Mouse (Mus musculus) T-helper 17 cell (primary cell): Measurements from ENCODE around the gene Wdr25.

Experiments
- in situ Hi-C, 2 experiments: fragments of 300-600 bp; cut with MboI, MseI; formaldehyde crosslinking; loops; 1 replicate in 1 of 2; 2 replicates in 1 of 2; pipeline ENCODE4 v1.15.1; 2025; ENCODE audit warnings: high pct_unique_total_duplicates in 2 of 2

The Wdr25 gene

DNA sequence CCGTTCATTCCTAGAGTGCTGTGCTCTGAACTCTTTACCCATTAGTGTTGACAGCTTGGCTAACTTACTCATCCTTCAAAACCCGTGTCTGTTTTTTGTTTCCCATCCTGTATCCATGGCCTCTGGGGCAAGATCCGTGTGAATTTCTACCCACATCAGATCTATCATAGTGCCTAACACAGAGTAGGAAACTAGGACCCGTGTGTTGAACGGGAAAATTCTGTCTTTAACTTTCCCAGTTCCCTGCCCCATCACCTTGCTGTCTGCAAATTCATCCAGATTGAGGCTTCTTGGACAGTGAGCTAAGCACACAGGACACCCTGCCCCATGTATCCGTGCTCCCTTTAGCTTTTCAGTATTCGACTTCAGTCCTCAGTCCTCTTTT lies 993 bp downstream of the Wdr25 start:
- in situ Hi-C loops: no loop called here

DNA sequence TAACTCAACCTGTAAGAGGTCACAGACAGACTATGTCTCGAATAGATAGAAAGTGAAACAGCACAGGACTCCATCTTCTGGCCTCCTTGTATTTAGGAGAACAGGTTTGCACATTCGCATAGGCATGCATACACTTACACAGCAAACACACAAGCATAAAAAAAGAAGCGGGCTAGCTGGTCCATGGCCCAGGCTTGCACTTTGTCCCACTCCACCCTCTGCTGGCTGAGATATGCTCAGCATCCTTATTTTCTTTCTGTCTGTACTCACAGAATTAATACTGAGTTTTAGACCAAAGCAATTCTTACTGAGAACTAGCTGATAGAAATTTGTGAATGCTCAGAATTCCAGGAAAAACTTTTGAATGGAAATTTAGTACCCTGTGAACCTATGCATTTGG lies 2.6 kb downstream of the Wdr25 start:
- in situ Hi-C loops: no loop called here

DNA sequence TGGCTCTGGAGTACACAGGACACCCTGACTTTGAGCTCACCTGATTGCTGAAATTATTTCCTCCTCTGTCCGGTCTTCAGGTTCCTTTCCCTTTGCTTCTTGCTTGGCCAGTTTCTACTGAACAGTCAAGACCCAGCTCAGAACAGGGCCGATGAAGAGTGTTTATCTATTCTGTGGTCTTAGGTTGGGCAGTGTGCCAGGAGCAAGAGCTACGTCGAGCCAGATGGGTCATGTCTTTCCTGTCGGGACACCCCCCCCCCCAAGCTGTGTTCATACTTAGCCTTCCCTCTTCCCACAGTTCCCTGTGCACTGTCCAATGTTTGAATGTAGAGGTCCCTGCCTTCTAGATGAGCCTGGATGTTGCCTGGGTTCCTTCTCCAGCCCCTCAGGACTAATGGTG lies 7.9 kb downstream of the Wdr25 start:
- in situ Hi-C loops: loop anchor here in 1 of 2 experiments (10.0 kb wide), 1 partner anchor 413 kb away; no protein-coding TSS in a partner anchor

DNA sequence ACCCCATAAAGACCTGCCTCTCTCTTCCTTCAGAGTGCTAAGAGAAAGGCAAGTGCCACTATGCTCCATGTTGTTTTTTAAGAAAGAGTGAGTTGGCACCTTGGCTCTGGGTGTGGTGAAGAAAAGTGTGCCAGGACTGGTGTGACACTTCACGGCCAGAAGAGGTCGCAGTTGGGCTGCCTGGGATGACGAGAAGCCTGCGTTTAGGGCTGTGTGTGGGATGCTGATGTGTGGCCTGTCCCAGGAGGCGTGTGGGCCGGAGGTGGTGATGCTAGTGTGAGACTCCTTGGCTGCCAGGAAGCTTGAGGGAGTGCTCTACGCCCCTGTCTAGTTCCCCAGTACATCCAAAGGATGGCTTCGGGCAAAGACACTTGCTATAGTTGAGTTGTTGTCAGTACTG lies 9.5 kb downstream of the Wdr25 start:
- in situ Hi-C loops: loop anchor here in 1 of 2 experiments (10.0 kb wide), 1 partner anchor 412 kb away; no protein-coding TSS in a partner anchor

DNA sequence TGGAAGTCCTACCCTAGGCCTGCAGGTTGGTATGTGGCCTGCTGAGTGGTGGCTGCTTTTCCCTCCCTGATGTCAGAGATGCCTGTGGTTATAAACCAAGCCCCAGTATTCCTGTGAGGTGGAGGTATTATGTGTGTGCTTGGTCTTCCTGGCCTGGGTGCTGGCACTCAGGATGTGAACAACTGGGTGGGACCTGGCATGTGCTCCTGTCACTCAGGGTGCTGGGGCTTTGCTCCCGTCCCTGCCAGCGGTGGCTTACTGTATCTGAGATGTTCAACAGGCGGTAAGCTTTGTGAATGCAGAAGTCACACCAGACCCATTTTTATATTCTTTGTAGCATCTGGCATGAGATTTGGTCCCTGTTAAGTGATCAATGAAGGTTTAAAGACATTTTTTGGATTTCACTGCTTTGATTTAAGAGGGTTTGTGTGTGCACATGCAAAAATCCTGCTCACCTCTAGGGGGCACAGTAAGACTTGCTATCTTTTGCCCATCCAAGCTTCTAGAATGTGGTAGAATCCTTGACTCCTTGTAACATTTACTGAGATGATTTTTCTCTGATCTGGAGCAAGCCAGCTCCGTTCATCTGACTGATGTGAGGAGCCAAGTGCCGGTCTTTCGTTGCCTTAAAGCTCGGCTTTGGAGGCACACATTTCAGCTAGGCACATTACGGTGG lies 10.3 kb downstream of the Wdr25 start:
- in situ Hi-C loops: loop anchor here in 1 of 2 experiments (10.0 kb wide), 1 partner anchor 411 kb away; no protein-coding TSS in a partner anchor

DNA sequence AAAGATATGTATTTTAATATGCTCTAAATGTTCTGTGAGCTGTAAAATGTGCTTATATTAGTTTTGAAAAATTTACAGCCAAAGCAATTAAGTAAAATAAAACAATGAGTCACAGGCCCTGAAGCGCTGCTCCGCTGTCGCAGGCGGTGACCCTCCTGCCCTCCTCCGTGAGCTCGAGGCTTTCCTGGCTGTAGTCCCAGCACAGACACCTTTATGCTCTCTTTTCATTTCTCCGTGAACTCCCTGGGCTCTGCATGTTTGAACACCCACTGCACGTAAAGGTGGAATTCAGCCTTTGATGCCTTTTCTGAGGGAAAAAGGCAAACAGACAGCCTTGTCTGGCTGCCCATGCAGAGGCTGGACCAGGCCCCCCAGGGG lies 10.8 kb downstream of the Wdr25 start:
- in situ Hi-C loops: loop anchor here in 1 of 2 experiments (10.0 kb wide), 1 partner anchor 411 kb away; no protein-coding TSS in a partner anchor

DNA sequence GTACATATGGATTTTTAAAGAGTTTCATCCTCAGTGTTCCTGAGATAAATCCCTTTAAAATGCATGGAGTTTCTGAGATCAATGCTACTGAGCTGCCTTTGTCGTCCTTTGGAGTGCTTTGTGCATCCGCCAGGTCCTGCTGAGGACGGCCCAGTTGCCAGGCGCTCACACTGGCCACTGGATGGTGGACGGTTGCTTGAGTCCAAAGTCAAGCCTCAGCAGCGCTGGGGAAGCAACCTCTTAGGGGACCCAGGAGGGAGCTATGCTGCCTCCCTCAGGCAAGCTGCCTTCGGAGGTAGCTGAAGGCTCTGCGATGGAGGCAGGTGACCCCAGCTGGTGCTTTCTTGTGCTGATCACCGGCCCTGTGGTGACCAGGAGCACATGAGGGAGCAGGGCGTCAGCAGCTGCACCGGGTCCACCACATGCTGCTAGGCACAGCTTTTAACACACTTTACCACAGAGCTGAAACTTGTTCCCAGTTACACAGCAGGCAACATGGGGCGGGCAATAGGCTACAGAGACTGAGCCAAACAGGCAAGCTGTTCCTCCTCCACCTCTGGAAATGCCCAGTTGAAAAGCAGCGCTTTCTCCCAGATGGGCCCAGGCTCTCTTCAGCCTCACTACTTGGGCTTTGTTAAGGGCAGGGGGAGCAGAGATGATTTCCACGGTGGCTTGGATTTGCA lies 12.3 kb downstream of the Wdr25 start:
- in situ Hi-C loops: loop anchor here (5.0 to 10.0 kb wide), 3 partner anchors 397 to 487 kb away; no protein-coding TSS in a partner anchor

DNA sequence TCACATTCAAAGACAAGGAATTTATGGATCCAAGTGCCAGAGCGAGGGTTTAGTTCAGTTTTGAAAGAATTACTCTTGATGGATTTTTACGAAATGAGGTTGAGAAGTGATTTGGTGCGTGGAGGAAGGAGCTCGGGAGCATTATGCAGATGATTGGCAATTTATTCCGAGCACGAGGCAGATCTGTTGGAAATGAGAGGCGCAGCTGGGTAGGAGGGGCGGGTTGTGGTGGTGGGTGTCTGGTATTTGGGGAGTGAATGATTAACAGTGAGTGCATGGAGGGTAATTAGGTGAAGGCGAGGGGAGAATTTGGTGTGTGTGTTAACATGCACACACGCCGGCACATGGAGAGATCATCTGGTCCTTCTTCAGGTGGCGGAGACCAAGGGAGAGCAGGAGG lies 13.0 kb downstream of the Wdr25 start:
- in situ Hi-C loops: loop anchor here (5.0 to 10.0 kb wide), 3 partner anchors 396 to 486 kb away; no protein-coding TSS in a partner anchor

DNA sequence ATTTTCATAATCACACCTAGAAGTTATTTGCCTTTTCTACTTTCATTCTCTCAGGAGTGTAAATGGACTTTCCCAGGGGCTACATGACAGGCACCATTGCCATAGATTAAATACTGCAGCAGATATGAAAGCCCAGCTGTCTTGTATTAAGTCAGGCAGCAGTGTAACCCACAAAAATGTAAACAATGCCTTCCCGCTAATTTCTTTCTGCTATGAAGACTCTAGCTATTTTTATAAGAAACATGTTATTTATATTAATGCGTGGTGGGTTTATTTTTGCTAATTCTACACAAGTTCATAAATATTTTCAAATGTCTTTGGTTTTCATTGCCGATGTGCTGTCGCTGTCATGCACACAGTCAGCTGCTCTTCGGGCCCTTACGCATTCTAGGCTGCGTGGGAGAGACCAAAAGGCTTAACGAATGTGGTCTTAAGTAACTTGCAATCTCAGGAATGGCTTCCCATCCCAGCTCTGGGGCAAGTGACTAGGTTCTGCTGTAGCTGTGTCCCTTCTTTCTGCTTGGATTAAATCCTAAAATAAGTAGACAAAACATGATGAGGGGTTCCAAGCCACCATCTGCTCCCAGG lies 16.5 kb downstream of the Wdr25 start:
- in situ Hi-C loops: loop anchor here (5.0 to 10.0 kb wide), 3 partner anchors 392 to 482 kb away; no protein-coding TSS in a partner anchor

DNA sequence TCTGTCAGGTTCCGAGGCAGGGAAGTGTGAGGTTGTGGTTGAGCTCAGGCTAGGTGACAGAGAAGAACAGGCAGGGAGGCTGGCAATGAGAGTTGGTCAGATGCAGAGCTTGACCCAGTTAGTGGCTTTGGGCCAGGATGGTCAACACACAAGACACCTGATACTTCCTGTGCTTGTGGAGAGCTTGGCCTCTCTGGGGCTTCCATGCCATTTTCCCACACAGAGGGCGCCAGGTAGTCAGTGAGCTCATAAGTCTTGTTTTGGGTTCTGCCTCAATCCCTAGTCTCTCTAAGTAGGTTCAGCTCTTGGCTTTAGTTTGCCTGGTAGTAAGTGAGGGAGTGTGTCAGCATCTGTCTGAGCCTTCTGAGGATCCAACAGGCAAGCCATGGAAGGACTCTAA lies 19.0 kb downstream of the Wdr25 start:
- in situ Hi-C loops: no loop called here

DNA sequence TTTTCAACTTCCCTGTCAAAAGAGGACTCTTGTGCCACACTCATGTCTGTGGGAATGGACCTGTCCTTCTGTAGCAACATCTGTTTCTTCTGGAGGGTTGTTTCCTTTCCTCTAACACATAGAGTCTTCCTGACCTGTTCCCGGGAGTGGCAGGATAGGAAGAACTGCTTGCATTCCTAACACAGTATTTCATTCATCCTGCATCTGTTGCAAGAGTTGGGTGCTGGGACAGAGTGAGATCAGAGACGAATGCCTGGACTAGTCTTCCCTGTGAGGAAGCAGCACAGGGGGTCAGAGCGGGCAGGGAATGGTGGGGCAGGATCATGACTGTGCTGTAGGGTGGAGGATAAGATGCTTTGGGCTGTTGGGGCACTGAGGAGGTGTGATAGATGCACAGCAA lies 20.8 kb downstream of the Wdr25 start:
- in situ Hi-C loops: no loop called here

DNA sequence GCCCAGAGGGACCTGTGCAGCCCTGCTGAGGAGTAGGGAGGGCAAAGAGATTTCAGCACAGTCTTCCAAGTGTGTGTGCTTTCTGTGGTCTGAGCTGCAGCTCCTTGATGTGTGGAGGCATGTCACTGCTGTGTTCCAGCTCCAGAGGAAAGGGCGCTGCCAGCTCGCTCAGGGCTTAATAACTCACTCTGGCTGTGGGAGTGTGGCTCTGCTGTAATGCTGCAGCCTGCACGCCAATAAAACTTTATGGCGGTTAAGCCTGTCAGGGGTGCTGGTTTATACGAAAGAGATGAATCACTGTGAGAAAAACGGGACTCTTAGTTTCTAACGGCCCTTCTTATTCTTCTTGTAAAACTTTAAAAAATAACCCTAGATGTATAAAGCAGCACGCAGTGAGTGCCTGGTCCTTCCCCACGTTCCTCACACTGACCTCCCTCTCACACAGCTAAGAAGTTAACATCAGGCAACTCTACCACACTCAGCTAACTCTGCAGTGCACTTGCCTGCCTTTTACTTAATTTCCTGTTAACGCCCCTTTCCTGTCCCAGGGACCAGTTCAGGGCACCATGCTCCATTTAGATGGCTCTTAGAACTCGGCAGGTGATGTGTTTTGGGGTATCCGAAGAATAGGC lies 21.4 kb downstream of the Wdr25 start:
- in situ Hi-C loops: no loop called here

DNA sequence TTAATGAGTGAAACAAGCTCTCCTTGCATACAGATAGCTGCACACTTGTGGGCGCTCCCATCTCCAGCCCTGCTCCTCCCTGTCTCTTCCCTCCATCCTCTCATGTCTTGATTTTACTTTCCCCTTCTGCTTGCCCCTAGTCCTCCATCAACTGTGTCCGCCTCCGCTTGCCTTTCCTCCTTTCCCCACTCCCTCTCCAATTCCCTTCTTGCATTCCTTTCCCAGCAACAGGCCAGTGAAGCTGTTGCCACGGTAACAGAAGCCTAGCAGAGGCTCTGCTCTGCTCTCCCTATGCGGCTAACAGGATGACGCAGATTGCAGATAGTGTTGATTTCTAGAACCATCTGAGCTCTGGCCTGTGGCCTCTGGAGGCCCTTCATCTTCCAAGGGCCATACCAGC lies 22.5 kb downstream of the Wdr25 start:
- in situ Hi-C loops: no loop called here

DNA sequence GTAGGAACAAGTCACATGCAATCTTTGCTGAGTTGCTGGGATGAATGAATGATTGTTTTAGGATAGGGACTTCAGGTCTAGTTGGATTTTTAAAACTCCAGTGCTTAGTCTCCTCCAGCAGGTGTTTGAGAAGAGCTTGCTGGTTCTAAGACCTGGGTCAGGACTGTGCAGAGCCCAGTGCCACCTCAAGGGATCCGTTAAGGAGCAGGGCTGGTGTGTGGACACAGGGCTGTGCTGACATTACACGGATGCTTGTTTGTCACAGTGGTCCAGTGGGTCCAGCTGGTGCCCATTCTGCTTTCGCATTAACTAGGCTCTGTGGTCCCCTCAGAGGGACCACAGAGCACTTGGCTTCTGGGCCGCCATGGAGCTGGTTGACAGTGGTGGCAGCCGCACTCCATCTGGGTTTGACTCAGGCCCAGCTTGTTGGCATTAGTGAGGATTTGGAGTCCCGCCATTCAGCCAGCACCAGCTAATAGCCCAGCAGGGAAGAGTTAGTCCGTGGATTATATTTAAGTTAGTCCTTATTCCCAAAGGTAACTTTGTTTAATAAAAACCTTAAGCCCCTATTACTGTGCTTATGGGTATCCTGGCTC lies 23.1 kb downstream of the Wdr25 start:
- in situ Hi-C loops: no loop called here

DNA sequence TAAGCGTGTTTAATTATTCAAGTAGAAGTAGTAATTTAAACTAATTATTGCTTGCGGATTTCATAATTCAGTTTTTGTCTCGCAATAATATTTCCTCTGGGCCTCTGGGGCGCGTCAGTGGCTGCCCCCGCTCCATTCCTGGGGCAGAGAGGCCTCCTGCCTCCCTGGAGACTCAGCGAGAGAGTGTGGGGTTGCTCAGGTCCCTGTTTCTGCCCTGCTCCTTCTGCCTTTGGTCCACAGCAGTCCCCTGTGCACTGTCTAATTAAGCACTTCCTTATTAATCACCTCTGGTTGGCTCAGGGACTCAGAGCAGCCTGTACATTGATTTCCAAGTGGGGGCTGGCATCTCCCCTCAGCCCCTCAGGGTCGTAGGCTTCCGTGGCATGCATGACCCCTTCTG lies 24.1 kb downstream of the Wdr25 start:
- in situ Hi-C loops: no loop called here

DNA sequence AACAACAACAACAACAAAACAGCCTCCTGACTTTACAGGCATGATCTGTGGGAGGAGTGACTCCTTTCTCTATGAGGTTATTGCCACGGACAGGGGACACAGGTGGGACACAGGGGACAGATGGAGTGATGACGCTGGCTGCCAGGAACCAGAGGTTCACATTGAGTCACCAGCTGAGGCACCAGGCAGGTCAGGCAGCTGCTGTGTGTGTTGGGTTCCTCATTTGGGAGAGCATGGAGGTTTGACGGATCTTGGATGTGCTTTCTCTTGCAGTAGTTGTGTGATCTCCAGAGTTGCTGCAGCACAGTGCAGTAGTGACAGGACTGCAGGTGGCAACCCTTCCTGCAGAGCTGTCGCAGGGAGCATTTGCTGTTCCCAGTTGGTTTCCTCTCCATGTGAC lies 25.3 kb downstream of the Wdr25 start:
- in situ Hi-C loops: no loop called here

DNA sequence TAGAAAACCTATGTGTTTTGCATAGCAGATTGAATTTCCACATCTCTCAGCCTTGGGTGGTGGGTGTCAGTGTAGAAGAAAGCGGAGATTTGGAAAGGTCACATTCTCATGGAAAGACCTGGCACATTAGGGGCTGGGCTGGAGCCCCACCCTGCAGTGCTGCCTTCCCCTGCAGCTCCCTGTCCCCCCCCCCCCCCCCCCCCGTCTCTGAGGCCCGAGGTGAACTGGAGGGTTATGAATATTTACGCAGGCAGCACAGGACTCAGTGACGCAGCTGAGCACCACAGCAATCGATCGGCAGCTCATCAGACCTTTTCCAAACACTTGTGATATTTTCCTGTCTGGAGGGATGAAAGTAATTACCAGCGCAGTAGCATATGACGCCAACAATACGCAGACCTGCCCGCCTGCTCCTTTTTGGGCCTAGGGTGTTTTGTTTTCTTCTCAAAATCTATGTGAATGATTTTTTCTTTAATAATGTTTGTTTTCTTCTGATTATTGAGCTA lies 33.2 kb downstream of the Wdr25 start:
- in situ Hi-C loops: no loop called here

DNA sequence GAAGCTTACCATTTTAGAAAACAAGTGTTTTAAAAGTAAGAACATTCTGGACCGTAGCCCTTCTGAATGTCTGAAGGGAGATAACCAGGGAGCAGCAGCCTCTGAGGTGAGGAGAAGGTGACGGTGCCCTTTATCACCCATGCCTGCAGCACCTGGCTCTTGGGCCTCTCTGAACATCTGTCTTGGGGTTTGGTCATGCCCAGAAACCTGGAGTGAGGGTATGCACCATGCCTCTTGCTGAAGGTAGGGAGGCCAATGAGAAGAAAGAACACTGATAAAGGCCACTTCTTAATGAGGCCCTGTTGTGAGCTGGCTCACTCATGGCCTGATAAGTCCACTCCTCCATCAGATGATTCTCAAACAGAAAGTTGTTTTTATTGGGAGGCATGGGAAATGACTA lies 34.8 kb downstream of the Wdr25 start:
- in situ Hi-C loops: no loop called here

DNA sequence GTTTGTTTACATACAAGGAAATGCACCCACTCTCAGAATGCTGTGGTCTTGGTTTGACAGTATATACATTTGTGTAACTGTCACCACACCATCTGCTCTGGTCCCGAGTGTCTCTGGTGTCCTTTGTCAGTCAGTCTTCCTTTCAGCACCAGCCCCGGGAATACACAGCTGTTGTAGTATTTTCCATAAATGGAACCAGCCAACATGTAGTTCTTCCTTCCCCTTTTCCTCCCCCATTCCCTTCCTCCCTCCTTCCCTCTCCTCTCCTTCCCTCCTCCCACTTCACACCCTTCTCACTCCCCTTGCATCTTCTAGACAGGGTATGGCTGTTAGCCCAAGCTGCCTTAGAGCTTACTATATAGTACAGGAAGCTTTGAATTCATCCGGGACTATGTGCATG lies 36.0 kb downstream of the Wdr25 start:
- in situ Hi-C loops: no loop called here

DNA sequence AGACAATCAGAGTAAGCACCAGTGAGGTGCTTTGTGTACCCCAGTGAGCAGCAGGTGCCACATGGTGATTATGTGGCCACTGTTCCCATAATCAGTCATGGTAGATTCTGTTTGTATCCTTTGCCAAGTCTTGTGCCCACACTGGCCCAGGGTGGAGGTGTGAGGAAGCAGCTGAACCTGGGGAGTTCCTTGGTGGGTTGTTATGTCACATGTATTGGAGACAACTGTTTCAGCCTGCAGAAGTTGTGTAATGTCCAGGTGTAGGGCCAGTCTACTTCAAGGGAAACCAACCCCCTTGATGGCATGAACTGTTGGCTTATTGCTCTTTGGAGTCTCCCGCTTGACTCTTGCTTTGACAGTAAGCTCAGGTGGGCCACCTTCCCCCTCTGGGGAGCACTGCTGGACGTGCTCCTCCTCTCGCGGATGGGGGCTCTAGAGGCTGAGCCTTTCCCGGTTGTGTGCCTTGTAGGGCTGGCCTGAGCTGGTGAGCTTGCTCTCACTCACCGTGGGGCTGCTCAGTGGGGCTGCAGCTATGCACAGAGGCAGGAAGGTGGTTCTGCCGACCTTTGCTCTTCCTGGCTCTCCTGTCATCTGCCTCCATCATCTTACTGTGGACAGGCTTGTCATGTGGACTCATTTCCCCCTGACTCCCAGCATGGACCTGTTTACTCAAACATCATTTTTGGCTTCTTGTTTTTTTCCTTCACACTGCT lies 38.1 kb downstream of the Wdr25 start:
- in situ Hi-C loops: no loop called here

DNA sequence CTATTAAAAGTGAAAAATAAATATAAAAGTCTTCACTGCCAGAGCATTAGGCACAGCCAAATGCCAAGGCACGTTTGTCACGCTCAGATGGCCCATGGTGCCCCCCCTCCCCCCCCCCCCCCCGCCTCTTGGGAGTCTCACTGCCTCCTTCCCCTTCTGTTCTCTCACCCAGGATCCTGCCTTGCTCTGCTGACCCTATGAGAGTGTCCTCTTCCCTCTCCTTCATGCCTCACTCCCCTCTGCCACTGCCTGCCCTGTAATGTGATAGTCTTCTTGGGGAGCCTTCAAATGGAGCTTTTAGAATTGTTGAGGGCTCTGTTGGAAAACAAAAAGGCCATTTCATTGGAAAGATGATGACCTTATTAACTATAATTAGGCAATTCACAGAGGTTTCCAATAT lies 38.7 kb downstream of the Wdr25 start:
- in situ Hi-C loops: no loop called here
